Mouse (Mus musculus) heart, adult 18-20 months (tissue): ENCODE measurements around the gene Ugp2. TPM values are rescaled to one million over a fixed set of nuclear protein-coding genes. Genes with fewer than 3 reads are reported as not detected.
"Not testable (repeated sequence)": the region's sequence is repeated elsewhere in the genome, so short reads cannot be mapped to it uniquely, and the experiment has no call there.

Experiments used
- DNase-seq, 2 experiments: peaks; one replicate each; pipeline ENCODE4 v3.0.0; 2021 to 2022; ENCODE audit warnings: mixed read lengths in 1 of 2
- microRNA-seq, 2 experiments: library from miRNA; unstranded; fragments of <30 nt; microRNA quantifications; one replicate each; pipeline ENCODE4 v1.2.0; 2022
- total RNA-seq, 2 experiments: library from RNA; stranded (reverse); gene quantifications; 2 replicates each; pipeline ENCODE4 v1.2.3; 2021

Gene Ugp2
- total RNA-seq, 2 experiments from 2014 or later, result 242 to 257 TPM

DNA sequence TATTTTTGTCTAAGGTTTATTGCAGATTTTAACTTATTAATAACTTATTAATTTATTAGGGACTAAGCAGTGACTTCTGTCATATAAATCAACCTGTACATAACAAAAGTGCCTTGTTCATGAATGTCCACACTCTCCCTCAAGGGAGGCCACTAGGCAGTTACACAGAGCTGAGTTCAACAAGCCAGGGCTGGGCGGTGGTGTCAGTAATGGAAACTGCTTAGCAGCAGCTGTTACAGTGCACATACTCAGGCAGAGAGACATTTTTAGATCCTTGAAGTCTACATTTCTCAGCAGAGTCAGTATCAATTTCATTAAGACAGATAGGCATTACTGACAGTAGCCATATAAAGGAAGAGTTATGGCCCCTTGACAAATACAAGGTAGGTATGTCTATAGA is 33.1 kb downstream of the Ugp2 start:
- DNase-seq, result no peak

DNA sequence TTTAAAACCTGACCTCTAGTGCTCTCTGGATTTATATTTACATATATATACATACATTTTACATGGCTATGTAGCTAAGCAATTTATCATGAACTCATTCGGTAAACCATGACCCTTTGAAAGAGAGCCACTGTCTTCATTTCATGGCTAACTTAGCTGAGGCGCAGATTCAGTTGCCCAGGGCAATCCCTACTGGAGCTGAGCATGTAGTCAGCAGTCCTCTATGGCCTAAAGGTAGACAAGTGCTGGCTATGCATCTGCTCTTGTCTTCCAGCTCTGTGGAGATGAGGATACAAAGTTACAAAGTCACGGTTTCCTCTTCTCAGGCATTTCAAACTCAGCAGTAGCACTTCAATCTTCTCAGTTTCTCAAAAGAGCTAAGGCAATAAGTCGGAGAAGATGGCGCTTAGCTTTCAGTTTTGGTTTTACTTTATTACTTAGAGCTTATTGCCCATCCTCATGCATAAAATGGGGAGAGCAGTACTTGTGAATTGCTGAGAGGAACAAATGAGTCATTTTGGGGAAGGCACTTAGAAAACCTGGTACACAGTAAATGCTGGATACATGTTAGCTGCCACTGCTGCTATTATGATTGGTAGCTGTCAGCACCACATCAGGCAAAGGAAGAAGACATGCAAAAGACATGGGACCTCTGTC is 38.2 kb downstream of the Ugp2 start:
- no peak for DNase-seq

DNA sequence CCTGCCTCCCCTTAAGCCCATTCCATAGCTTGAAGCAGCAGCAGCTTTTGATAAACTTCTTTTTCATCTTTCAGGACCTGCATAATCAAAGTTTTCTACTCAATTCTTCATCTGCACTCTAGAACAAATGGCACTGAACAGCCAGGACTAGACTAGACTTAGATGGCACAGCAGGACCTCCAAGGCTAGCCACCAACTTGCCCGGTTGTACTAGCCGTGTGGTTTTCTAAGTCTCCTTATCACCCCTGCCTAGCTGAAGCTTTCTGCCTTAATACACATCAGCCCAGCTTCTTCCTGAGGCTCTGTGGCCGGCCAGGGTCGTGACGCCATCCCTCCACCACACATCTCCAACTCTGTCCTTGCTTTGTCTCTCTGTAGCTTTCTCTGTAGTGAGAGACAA is 42.9 kb downstream of the Ugp2 start:
- DNase-seq, result no peak

DNA sequence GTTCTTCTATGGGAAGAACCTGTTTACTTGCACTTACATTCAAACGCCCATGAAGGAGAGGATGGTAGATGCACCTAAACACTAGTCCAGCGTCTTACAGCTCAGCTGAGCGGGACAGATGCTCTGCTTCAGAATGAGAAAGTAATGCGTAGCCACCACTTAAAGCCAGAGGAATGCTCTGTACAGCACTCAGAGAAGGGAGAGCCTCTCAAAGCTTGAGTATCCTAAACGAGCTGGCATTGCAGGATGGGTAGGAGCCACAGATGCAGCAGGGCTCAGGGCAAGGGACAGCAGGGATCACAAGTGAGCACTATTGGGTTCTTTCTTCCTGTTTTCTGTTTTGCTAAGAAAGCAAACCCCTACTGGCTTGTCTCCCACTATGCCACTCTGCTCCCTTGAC is 43.5 kb downstream of the Ugp2 start:
- DNase-seq, result no peak

DNA sequence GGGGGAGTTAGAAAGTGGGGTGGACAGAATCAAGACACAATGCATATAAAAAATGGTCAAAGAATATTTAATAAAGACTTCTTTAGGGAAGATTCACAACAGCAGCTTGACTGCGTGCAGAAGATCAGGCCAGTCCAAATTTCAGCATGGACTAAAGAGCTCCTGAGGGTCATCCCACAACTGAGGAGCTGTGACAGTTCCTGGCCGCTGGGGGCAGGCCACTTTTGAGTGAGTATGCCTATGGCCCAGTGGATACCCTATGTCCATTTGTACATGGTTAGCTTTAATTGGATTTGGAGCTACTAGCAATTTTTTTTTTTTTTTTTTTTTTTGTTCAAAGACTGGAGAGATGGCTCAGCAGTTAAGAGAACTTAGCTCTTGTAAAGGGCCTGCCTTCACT is 44.2 kb downstream of the Ugp2 start:
- no peak for DNase-seq

DNA sequence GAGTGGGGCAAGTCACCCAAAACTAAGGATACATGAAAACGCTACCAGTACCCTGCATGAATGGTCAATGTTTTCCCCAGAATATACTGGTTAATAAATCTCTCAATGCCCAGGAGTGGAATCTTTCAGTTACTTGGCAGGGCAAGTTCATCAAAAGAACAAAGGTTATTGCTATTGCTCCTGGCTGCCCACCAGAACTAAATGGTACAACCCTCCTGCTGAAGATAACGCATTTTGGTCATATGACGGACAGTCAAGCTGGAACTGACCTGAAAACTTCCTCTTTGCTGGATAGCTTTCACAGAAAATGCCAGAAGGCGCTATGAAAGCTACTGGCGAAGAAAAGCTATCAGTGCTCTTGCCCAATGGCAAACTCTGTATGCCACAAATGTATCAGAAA is 45.2 kb downstream of the Ugp2 start:
- DNase-seq, result no peak

DNA sequence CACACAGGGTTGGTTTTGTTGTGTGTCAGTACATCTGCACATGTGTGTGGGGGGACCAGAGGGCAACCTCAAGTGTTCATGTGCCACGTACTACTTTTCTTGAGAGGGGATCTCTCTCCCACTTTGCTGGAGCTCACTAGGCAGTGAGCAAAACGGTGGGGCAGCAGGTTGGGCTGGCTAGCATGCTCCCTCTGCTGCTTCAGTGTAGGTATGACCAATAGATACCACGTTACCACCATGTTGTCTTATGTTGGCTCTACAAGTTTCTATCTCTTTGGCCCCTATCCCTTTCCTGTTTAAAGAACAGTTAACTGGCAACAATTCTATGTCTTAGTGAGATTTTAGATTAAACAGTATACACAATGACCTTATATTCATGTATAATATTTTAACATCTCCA is 48.7 kb downstream of the Ugp2 start:
- no peak for DNase-seq

DNA sequence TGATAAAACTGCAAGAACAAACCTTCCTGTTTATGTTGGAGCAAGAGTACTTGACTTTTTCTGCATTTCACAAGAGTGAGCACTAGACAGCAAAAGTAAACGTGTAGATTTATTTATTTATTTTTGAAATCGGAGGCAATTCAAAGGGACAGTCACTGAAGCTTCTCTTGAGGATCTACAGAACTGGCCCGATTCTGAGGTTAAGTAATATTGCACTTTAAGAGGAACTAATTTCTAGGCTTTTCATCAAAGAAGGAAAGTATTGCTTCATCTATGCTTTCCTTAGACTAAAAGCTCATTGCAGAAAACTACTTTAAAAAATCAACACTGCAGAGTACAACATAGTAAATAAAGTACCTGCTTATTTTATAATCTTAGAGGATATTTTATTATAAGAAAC is 49.4 kb downstream of the Ugp2 start:
- no peak for DNase-seq

DNA sequence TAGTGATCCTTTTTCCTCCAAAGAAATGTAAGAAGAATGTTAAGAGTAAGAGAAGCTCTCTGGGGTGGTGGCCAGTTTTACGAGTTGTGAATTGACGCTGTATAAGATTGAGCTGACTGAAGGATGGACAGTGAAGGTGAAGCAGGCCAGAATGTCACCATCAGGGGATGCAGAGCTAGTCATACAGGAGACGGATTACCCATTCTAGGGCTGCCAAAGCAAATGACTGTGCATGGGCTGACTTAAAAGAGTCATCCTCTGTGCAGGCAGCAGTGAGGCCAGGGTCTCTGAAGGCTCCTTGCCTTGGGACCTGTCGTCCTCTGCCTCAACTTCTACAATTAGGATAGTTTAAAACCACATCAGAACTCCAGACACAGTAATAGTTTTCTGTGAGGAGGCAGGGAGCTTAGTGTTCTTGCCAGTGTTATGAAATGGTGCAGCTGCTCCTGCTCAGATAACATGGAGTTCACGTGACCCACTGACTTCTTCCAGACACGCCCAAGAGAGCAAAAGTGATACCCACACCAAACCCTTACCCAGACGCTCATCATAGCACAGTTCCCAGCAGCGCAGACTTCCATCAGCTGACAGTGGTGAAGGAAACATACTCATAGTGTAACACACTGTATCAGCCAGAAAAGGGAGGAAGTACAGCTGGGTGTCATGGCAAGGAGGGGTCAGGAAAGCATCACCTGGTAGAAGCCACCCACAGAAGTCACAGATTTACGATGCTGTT is 56.9 kb downstream of the Ugp2 start:
- DNase-seq, result peak; percentile 59 to 62

DNA sequence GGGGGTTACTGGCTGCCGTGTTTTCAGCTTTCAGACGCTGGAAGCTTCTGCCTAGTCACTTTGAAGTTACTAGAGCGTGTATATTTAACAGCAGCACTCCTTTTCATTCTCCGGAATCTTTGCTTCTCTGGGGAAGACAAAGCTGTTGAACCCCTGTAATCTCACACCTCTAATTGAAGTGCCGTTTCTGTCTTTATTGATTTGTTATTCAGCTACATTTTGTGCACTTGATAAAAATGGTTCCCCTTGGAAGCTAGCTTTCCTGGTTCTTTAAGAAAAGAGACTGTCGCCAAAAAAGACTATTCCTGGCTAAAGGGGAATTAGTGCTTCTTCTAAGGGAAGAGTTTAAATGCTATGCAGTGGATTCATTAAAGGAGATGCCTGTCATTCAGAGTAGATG is 61.5 kb downstream of the Ugp2 start:
- DNase-seq, result no peak

DNA sequence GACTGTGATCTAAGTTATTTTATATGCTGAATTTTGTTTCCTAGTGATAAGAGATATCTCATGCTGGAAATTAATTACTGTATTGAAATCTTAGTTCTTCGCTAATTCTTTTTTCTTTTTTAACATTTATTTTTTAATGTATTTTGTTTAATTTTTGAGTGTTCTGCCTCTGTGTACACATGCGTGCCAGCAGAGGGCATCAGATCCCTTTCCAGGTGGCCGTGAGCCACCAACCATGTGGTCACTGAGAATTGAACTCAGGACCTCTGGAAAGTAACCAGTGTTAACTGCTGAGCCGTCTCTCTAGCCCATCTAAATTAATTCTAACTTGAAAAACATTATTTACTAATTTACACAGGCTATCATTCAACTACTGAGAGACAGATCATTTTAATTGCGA is 62.9 kb downstream of the Ugp2 start:
- DNase-seq, result peak in 1 of 2 experiments; percentile 47

DNA sequence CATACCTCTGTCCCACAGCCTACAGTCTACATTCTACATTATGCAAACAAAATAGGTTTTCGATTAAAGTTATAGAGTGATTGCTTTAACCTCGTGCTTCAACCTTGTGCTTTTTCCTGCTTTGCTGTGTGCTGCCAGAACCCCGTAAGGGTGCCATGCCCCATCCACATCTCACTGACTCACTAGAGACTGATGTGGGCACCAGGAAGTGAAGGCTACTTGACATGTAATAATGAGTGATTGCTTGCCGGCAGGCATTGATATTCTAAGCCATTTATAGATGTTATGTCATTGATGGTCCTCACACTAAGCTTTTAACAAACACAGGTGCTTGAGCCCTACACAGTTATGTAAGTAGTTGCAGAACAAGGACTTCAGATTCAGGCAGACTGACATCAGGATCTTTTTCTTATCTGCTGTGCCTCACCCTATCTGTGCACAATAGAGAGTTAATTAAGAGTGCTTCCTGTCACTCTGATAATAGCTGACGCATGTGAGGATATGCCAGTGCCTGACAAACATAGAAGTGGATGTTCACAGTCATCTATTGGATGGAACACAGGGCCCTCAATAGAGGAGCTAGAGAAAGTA is 63.8 kb downstream of the Ugp2 start:
- DNase-seq, result no peak

DNA sequence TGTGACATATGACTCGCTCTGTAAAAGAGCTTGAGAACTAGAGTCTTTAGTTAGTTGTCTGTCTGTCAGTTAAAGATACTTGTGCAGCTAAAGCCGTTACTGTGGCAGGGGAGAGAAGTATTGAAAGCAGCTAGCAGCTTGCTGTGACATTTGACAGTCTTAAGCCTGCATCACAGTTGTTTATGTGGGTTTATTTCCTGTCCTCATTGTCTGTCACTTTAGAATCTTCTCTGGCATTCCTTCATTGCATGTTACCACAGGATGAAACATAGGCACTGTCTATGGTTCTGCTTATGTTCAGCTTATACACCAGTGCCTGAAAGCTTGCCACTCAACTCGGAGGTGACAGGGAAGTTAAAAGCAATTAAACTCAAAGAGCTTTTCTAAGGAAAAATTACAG is 67.4 kb downstream of the Ugp2 start:
- DNase-seq, result no peak

DNA sequence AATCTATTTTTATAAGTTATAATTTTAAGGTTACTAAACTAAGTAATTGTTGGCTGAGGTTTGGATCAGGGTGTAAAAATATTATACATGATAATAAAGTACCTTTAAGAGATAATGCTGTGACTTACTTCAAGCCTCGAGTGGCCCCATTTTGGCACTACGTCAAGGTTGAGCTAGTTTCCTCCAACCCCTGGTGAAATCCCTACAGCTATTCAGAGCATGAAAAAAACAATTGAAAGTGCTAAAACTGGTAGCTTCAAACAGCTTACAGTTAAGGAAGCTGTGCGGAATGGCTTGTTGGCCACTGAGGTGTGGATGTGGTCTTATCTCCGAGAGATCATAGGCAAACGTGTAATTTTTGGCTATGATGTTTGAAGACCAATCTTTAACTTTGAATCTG is 75.5 kb downstream of the Ugp2 start:
- DNase-seq, result no peak

DNA sequence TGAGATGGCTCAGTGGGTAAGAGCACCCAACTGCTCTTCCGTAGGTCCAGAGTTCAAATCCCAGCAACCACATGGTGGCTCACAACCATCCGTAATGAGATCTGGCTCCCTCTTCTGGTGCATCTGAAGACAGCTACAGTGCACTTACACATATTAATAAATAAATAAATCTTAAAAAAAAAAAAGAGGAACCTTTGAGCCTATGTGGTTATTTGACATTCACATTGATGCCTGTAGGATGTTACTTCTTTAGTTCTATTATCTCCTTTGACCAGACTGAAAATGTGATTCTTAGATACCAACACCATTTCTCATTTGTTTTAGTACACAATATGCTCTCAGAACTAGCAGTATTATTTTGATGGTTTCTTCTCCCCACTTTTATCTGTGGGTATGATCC is 82.8 kb downstream of the Ugp2 start:
- not testable (repeated sequence) for DNase-seq

DNA sequence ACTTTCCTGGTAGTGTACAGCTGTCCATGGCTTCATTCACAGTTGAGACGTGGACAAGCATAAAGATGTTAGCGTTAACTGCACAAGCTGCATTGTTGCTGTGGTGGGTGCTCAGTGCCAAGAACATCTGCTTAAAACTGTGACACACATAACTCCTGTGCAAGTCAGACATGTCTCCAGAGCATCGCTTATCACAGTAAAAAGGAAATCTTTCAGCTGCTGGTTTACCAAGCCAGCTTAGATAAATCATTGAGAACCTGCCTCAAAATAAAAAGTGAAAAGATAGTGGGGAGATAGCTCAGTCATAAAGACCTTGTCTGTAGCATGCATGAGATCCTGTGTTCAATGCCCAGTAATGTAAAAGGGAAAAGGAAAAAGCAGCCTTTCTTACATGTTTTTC is 84.6 kb downstream of the Ugp2 start:
- no peak for DNase-seq

DNA sequence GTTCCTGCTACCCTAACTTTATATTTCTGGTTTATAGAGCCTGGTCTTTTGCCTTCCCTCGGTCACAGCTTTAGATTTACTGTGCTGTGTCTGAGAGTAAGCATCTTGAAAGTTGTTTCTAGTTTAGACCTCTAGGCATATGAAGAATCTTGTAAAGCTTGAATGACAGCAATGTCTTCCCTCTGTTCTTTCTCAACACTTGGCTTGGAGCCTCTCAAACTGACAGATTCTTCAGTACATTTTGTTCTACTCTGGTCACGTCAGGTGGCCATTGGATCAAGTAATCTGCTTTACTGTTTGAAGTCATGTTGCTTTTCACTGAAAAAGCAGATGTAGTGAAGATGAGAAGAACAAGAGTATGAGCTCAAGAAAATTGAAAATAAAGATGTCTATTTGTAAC is 94.8 kb downstream of the Ugp2 start:
- DNase-seq, result no peak

Small RNA genes lying within 50 kb of the gene (microRNA-seq; reads per million reads assigned to microRNA genes)
- gene Mir1933, result 0 to 0.27 reads per million in 2 experiments

Other genes starting within 250 kb of the Ugp2 start
- gene Vps54, start 131.9 kb downstream of the Ugp2 start, total RNA-seq, result 10 to 100 TPM; 19.2 to 20.2 TPM
- gene Wdpcp, start 201.0 kb upstream of the Ugp2 start, total RNA-seq, result 1 to 10 TPM; 3.3 to 4.4 TPM
- gene Mdh1, start 201.2 kb upstream of the Ugp2 start, total RNA-seq, result 1,000 to 10,000 TPM; 2,492 to 2,562 TPM